Mouse (Mus musculus) limb, embryonic 11.5 days (tissue): ENCODE results near the gene H2-Q4. TPM values are rescaled to one million over a fixed set of nuclear protein-coding genes. Genes with fewer than 3 reads are reported as not detected.
A peak's percentile ranks its signal among the peaks of the same experiment; 100 is the strongest.
"Not testable (repeated sequence)": the region's sequence is repeated elsewhere in the genome, so short reads cannot be mapped to it uniquely, and the experiment has no call there.

ENCODE experiments used
- ATAC-seq: fragments of 200-750 bp; cut with Nextera tagmentation; 2 replicates; pipeline ENCODE4 v1.8.0; 2017; ENCODE audit warnings: low read depth; ENCODE audit not compliant: insufficient number of reproducible peaks, low FRiP score, low TSS enrichment
- DNase-seq: peaks from one replicate; pipeline ENCODE4 v3.0.0-alpha.2; 2015; ENCODE audit warnings: low spot score
- H3K27ac ChIP-seq: fragments of 300-500 bp; sonication (generic); replicated peaks from 2 replicates; pipeline ENCODE4 v1.5.1; 2014; ENCODE audit warnings: low read depth, mild to moderate bottlenecking, low read length
- H3K27me3 ChIP-seq: fragments of 300-500 bp; sonication (generic); 2 replicates; pipeline ENCODE4 v1.6.1; 2014; ENCODE audit warnings: mild to moderate bottlenecking, low read length, mixed read lengths; ENCODE audit not compliant: control insufficient read depth, insufficient read depth
- H3K36me3 ChIP-seq: fragments of 300-500 bp; sonication (generic); 2 replicates; pipeline ENCODE4 v1.6.1; 2014; ENCODE audit warnings: mild to moderate bottlenecking, low read length, moderate library complexity, mixed read lengths; ENCODE audit not compliant: control insufficient read depth, insufficient read depth
- H3K4me1 ChIP-seq: fragments of 300-500 bp; sonication (generic); 2 replicates; pipeline ENCODE4 v1.6.1; 2014; ENCODE audit warnings: low read length, mixed read lengths; ENCODE audit not compliant: control insufficient read depth, insufficient read depth
- H3K4me2 ChIP-seq: fragments of 300-500 bp; sonication (generic); 2 replicates; pipeline ENCODE4 v1.6.1; 2014; ENCODE audit warnings: low read depth, mild to moderate bottlenecking, moderate library complexity; ENCODE audit not compliant: severe bottlenecking
- H3K4me3 ChIP-seq: fragments of 300-500 bp; sonication (generic); 2 replicates; pipeline ENCODE4 v1.5.1; 2014; ENCODE audit warnings: low read depth, low read length
- H3K9ac ChIP-seq: fragments of 300-500 bp; sonication (generic); 2 replicates; pipeline ENCODE4 v1.6.1; 2014; ENCODE audit warnings: mild to moderate bottlenecking, low read length
- H3K9me3 ChIP-seq: fragments of 300-500 bp; sonication (generic); 2 replicates; pipeline ENCODE4 v1.6.1; 2016; ENCODE audit warnings: low read length; ENCODE audit not compliant: control insufficient read depth
- WGBS: fragments of 180-500 bp; shearing (Covaris S2); extraction: QIAGEN DNeasy Blood & Tissue Kit; methylation state at CpG from one replicate; pipeline ENCODE4 v1.1.7; 2014; 5-methylcytosine and 5-hydroxymethylcytosine counted together
- polyA plus RNA-seq: library from polyadenylated mRNA; unstranded; fragments of >200 nt; fragmentation: Nextera tagmentation; extraction: Ambion mirVana; gene quantifications from 2 replicates; pipeline ENCODE4 v1.2.1, GENCODE M21; 2014

H2-Q4 gene
- polyA plus RNA-seq, 1 experiment from 2014 or later = 3.6 TPM

DNA sequence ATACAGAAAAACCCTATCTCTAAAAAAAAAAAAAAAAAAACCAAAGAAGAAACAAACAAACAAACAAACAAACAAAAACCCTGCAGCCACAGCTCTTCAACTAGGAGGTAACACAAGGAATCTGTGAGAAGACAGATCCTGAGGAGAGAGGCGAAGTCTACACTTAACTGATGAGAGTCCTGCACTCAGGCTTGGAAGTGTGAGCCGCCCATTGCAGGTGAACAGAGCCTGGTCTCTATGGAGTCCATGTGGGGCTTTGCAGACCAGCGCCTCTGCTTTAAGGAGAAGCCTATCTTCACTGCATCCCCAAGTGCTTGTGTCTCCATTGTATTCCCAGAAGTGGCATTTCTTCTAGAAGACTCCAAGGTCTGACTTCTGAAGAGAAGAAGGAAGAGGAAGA is 44.7 kb downstream of the H2-Q4 start:
- H3K27me3 ChIP-seq, H3K27ac ChIP-seq, H3K4me3 ChIP-seq, DNase-seq, ATAC-seq, H3K4me2 ChIP-seq, H3K9ac ChIP-seq, H3K9me3 ChIP-seq, H3K4me1 ChIP-seq, H3K36me3 ChIP-seq: not testable (repeated sequence)
- WGBS = 78% methylated on average over 3 of the region's 3 CpGs

DNA sequence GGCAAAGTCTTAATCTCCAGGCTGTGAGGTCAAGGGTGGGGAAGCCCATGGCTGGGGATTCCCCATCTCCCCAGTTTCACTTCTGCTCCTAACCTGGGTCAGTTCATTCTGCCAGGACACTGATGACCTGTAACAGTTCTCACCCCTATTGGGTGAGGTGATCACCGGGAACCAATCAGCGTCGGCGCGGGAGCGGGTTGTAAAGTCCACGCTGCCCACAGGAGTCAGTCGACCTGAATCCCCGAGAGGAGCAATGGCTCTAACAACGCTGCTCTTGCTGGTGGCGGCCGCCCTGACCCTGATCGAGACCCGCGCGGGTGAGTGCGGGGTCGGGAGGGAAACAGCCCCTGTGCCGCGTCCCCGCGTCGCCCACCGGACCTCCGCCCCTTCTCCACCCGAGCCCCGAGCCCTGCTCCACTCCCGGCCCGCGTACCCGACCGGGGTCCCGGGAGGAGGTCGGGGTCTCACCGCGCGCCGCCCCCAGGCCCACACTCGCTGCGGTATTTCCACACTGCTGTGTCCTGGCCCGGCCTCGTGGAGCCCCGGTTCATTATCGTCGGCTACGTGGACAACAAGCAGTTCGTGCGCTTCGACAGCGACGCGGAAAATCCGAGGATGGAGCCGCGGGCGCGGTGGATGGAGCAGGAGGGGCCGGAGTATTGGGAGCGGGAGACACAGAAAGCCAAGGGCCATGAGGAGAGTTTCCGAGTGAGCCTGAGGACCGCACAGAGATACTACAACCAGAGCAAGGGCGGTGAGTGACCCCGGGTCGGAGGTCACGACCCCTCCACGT is 45.4 kb downstream of the H2-Q4 start, which contains the start of gene H2-Q6:
TSS of gene H2-Q6 (plus strand) at position 227 of the 793 bp plus-strand sequence.
- H3K4me2 ChIP-seq = peak within 1 kb of the TSS; percentile 68
- not testable (repeated sequence) for H3K27ac ChIP-seq, H3K27me3 ChIP-seq, H3K9me3 ChIP-seq, H3K4me1 ChIP-seq, H3K36me3 ChIP-seq
- ATAC-seq = peak; percentile 69
- H3K4me3 ChIP-seq = peak within 1 kb of the TSS; percentile 30
- peak; percentile 82 for DNase-seq
- WGBS = 2% methylated on average over 50 of the region's 66 CpGs
- H3K9ac ChIP-seq = peak within 1 kb of the TSS; percentile 38; the same call in 1 of the 2 replicates

GRCm38 (mm10) chr17:35425474-35425873 is 46.1 kb downstream of the H2-Q4 start:
- not testable (repeated sequence) for H3K27me3 ChIP-seq
- peak; percentile 52 for ATAC-seq

DNA sequence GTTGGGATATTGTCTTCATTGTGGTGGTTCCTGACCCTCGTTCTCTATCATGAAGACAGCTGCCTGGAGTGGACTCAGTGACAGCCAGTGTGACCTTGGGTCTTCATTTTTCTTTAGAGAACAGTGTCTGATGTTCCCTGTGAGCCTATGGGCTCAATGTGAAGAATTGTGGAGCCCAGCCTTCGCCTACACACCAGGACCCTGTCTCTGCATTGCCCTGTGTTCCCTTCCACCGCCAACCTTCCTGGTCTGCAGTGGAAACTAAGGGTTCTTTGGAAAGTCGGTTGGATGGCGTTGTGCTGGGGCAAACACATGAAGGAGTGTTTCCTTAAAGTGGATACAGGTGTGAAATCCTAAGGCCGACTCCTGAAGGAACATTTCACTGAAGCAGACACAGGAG is 49.5 kb downstream of the H2-Q4 start:
- H3K4me2 ChIP-seq, H3K27me3 ChIP-seq, H3K4me1 ChIP-seq, DNase-seq, H3K4me3 ChIP-seq, ATAC-seq, H3K9me3 ChIP-seq, H3K27ac ChIP-seq, H3K36me3 ChIP-seq, H3K9ac ChIP-seq: not testable (repeated sequence)
- 86% methylated on average over 6 of the region's 6 CpGs for WGBS

More at GRCm38 (mm10) chr17:35425474-35425873, 46.1 kb downstream of the H2-Q4 start:
- Histone ChIP-seq H3K4me2 (peak overlapping the region; percentile 68), H3K4me3 (peak overlapping the region; percentile 30)
- WGBS = 13% methylated on average over 27 of the region's 28 CpGs
- peak; percentile 59 for DNase-seq
- not testable (repeated sequence) for H3K9ac ChIP-seq, H3K27ac ChIP-seq, H3K4me1 ChIP-seq, H3K36me3 ChIP-seq, H3K9me3 ChIP-seq

DNA sequence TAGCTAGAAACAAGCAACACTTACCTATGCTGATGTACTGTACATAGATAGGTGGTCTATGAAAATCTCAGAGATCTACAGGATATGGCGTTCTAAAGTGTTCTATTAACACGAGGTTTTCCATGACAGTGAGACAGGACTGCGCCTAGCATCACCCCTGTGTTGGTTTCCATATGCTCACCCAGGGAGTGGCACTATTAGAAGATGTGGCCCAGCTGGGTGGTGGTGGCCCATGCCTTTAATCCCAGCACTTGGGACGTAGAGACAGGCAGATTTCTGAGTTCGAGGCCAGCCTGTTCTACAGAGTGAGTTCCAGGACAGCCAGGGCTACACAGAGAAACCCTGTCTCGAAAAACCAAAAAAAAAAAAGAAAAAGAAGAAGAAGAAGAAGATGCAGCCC is 51.3 kb downstream of the H2-Q4 start:
- not testable (repeated sequence) for H3K4me2 ChIP-seq, DNase-seq, H3K27ac ChIP-seq, H3K4me1 ChIP-seq, H3K9me3 ChIP-seq, H3K9ac ChIP-seq, H3K4me3 ChIP-seq, H3K27me3 ChIP-seq, ATAC-seq, H3K36me3 ChIP-seq
- WGBS = 86% methylated on average over 6 of the region's 6 CpGs

DNA sequence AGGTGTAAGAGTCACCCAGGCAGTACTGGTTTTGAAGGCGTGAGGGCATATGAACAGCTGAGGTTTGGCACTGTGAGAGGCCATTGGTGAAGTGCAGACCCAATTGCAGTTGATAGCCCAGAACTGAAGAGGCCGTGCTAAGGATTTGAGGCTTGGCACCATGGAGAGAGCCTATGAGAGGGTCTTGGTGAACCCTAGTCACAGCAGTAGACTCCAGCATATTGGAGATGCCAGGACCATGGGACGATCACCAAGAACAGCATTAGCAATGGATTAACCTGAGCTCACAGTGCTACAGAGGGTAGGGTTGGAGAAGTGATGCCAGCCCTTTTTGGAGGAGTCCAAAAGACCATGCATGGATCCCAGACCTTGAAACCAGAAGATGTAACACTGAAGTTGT is 52.8 kb downstream of the H2-Q4 start:
- not testable (repeated sequence) for H3K4me2 ChIP-seq, DNase-seq, H3K4me3 ChIP-seq, H3K36me3 ChIP-seq, H3K27me3 ChIP-seq, H3K9ac ChIP-seq, H3K27ac ChIP-seq, H3K9me3 ChIP-seq, ATAC-seq, H3K4me1 ChIP-seq
- WGBS = 84% methylated on average over 2 of the region's 3 CpGs

- not testable (repeated sequence) for H3K27me3 ChIP-seq, H3K9me3 ChIP-seq, H3K36me3 ChIP-seq, H3K9ac ChIP-seq, H3K27ac ChIP-seq, H3K4me3 ChIP-seq, H3K4me1 ChIP-seq, ATAC-seq, H3K4me2 ChIP-seq
- DNase-seq = peak; percentile 88
- 7% methylated on average over 8 of the region's 8 CpGs for WGBS
Measured at GRCm38 (mm10) chr17:35434836-35435235, 55.4 kb downstream of the H2-Q4 start.
